Mouse (Mus musculus) embryonic facial prominence, embryonic 12.5 days (tissue): ENCODE data around the gene Shank1. TPM values are rescaled to one million over a fixed set of nuclear protein-coding genes. Genes with fewer than 3 reads are reported as not detected.
"Not testable (repeated sequence)": the region's sequence is repeated elsewhere in the genome, so short reads cannot be mapped to it uniquely, and the experiment has no call there.

Experiments used
- ATAC-seq: fragments of 200-750 bp; cut with Nextera tagmentation; 2 replicates; pipeline ENCODE4 v1.8.0; 2017; ENCODE audit not compliant: insufficient number of reproducible peaks, insufficient read depth, low FRiP score, low TSS enrichment
- H3K27ac ChIP-seq: fragments of 300-500 bp; sonication (generic); 2 replicates; pipeline ENCODE4 v1.5.1; 2016; ENCODE audit warnings: mild to moderate bottlenecking
- H3K27me3 ChIP-seq: fragments of 300-500 bp; sonication (generic); 2 replicates; pipeline ENCODE4 v1.6.1; 2016; ENCODE audit warnings: mild to moderate bottlenecking, moderate library complexity
- H3K36me3 ChIP-seq: fragments of 300-500 bp; sonication (generic); 2 replicates; pipeline ENCODE4 v1.6.1; 2016; ENCODE audit warnings: mild to moderate bottlenecking
- H3K4me1 ChIP-seq: fragments of 300-500 bp; sonication (generic); 2 replicates; pipeline ENCODE4 v1.6.1; 2016
- H3K4me2 ChIP-seq: fragments of 300-500 bp; sonication (generic); replicated peaks from 2 replicates; pipeline ENCODE4 v1.6.1; 2016; ENCODE audit warnings: mild to moderate bottlenecking, moderate library complexity
- H3K4me3 ChIP-seq: fragments of 300-500 bp; sonication (generic); 2 replicates; pipeline ENCODE4 v1.5.1; 2016; ENCODE audit warnings: mild to moderate bottlenecking
- H3K9ac ChIP-seq: fragments of 300-500 bp; sonication (generic); 2 replicates; pipeline ENCODE4 v1.6.1; 2016; ENCODE audit warnings: mild to moderate bottlenecking, moderate library complexity
- H3K9me3 ChIP-seq: fragments of 300-500 bp; sonication (generic); 2 replicates; pipeline ENCODE4 v1.6.1; 2016; ENCODE audit warnings: mild to moderate bottlenecking, moderate library complexity
- WGBS: fragments of 180-500 bp; shearing (Covaris S2); methylation state at CpG from one replicate; pipeline ENCODE4 v1.1.7; 2016; 5-methylcytosine and 5-hydroxymethylcytosine counted together
- polyA plus RNA-seq: library from polyadenylated mRNA; unstranded; fragments of >200 nt; fragmentation: Nextera tagmentation; extraction: Ambion mirVana; gene quantifications from 2 replicates; pipeline ENCODE4 v1.2.1, GENCODE M21; 2016

Gene Shank1
- polyA plus RNA-seq, 1 experiment from 2014 or later = 2.4 TPM

GRCm38 (mm10) chr7:44276461-44277249 is 33.4 kb upstream of the Shank1 start:
- no peak overlapping the region for H3K4me3 ChIP-seq
- H3K9me3 ChIP-seq = no peaks in the 10 kb centered on the region
- no peaks in the 10 kb centered on the region for H3K4me1 ChIP-seq
- no peak overlapping the region for H3K4me2 ChIP-seq
- H3K27ac ChIP-seq = no peak overlapping the region
- WGBS = 70% methylated on average over 10 of the region's 10 CpGs
- peaks cover 26% of the 10 kb centered on the region for H3K27me3 ChIP-seq
- ATAC-seq = no peak
- H3K36me3 ChIP-seq = no peaks in the 10 kb centered on the region
- no peak overlapping the region for H3K9ac ChIP-seq

GRCm38 (mm10) chr7:44277250-44277622 is 32.8 kb upstream of the Shank1 start:
- Histone ChIP-seq H3K4me3 (no peak overlapping the region), H3K4me1 (no peaks in the 10 kb centered on the region), H3K9ac (no peak overlapping the region), H3K27ac (no peak overlapping the region), H3K36me3 (no peaks in the 10 kb centered on the region), H3K9me3 (no peaks in the 10 kb centered on the region), H3K4me2 (no peak overlapping the region), H3K27me3 (peaks cover 26% of the 10 kb centered on the region)
- no peak for ATAC-seq
- WGBS = 44% methylated on average over 2 of the region's 2 CpGs

GRCm38 (mm10) chr7:44280959-44281358 is 29.1 kb upstream of the Shank1 start:
- no peaks in the 10 kb centered on the region for H3K36me3 ChIP-seq
- ATAC-seq = no peak
- no peak overlapping the region for H3K9ac ChIP-seq
- H3K4me1 ChIP-seq = no peaks in the 10 kb centered on the region
- H3K9me3 ChIP-seq = no peaks in the 10 kb centered on the region
- H3K4me2 ChIP-seq = no peak overlapping the region
- WGBS = 70% methylated on average over 1 of the region's 1 CpGs
- H3K4me3 ChIP-seq = no peak overlapping the region
- H3K27ac ChIP-seq = no peak overlapping the region
- H3K27me3 ChIP-seq = 0 out of 2 replicates have a peak, but pooled peaks cover 3% of the 10 kb centered on the region

- no peak for ATAC-seq
- H3K36me3 ChIP-seq = no peaks in the 10 kb centered on the region
- H3K4me2 ChIP-seq = no peak overlapping the region
- no peak overlapping the region for H3K4me3 ChIP-seq
- no peak overlapping the region for H3K27ac ChIP-seq
- 82% methylated on average over 7 of the region's 7 CpGs for WGBS
- H3K9ac ChIP-seq = no peak overlapping the region
- 0 out of 2 replicates have a peak, but pooled peaks cover 3% of the 10 kb centered on the region for H3K27me3 ChIP-seq
- no peaks in the 10 kb centered on the region for H3K4me1 ChIP-seq
- H3K9me3 ChIP-seq = no peaks in the 10 kb centered on the region
These were observed 28.5 kb upstream of the Shank1 start for GRCm38 (mm10) chr7:44281586-44281985.

- no peaks in the 10 kb centered on the region for H3K36me3 ChIP-seq
- H3K4me3 ChIP-seq = no peak overlapping the region
- H3K9me3 ChIP-seq = 0 out of 2 replicates have a peak, but pooled peaks cover 4% of the 10 kb centered on the region
- ATAC-seq = no peak
- H3K27ac ChIP-seq = no peak overlapping the region
- H3K4me1 ChIP-seq = no peaks in the 10 kb centered on the region
- no peak overlapping the region for H3K9ac ChIP-seq
- WGBS = 73% methylated on average over 7 of the region's 7 CpGs
- no peaks in the 10 kb centered on the region for H3K27me3 ChIP-seq
- no peak overlapping the region for H3K4me2 ChIP-seq
These were observed 22.3 kb upstream of the Shank1 start for GRCm38 (mm10) chr7:44287760-44288159.

- Histone ChIP-seq H3K4me3 (no peak overlapping the region), H3K27ac (no peak overlapping the region), H3K4me2 (no peak overlapping the region), H3K9ac (no peak overlapping the region), H3K4me1 (no peaks in the 10 kb centered on the region), H3K36me3 (no peaks in the 10 kb centered on the region), H3K9me3 (0 out of 2 replicates have a peak, but pooled peaks cover 4% of the 10 kb centered on the region), H3K27me3 (no peaks in the 10 kb centered on the region)
- ATAC-seq = no peak
- WGBS = 78% methylated on average over 4 of the region's 4 CpGs
These were observed 19.1 kb upstream of the Shank1 start for GRCm38 (mm10) chr7:44290986-44291385.

GRCm38 (mm10) chr7:44291418-44291817 is 18.6 kb upstream of the Shank1 start:
- H3K9ac ChIP-seq = no peak overlapping the region
- no peaks in the 10 kb centered on the region for H3K36me3 ChIP-seq
- no peak overlapping the region for H3K4me3 ChIP-seq
- no peak overlapping the region for H3K27ac ChIP-seq
- H3K9me3 ChIP-seq = 0 out of 2 replicates have a peak, but pooled peaks cover 4% of the 10 kb centered on the region
- H3K4me1 ChIP-seq = no peaks in the 10 kb centered on the region
- ATAC-seq = no peak
- H3K4me2 ChIP-seq = no peak overlapping the region
- no peaks in the 10 kb centered on the region for H3K27me3 ChIP-seq
- WGBS = 54% methylated on average over 4 of the region's 4 CpGs

- not testable (repeated sequence) for ATAC-seq, H3K36me3 ChIP-seq, H3K9ac ChIP-seq, H3K27ac ChIP-seq, H3K4me2 ChIP-seq, H3K27me3 ChIP-seq, H3K9me3 ChIP-seq, H3K4me1 ChIP-seq, H3K4me3 ChIP-seq
- WGBS = 73% methylated on average over 2 of the region's 2 CpGs
These were observed 12.6 kb upstream of the Shank1 start for GRCm38 (mm10) chr7:44297501-44297900.

- Histone ChIP-seq H3K36me3 (no peaks in the 10 kb centered on the region), H3K4me3 (peak overlapping the region; percentile 68), H3K4me1 (peaks cover 13% of the 10 kb centered on the region; the same call in 1 of the 2 replicates), H3K27me3 (peaks cover 13% of the 10 kb centered on the region; the same call in 1 of the 2 replicates), H3K4me2 (peak overlapping the region; percentile 69), H3K9ac (peak overlapping the region; percentile 86), H3K27ac (peak overlapping the region; percentile 93), H3K9me3 (no peaks in the 10 kb centered on the region)
- ATAC-seq = no peak
- 83% methylated on average over 14 of the region's 14 CpGs for WGBS
These were observed 6.4 kb upstream of the Shank1 start for GRCm38 (mm10) chr7:44303346-44304340.

GRCm38 (mm10) chr7:44304463-44304774 is 5.6 kb upstream of the Shank1 start:
- WGBS = under 1% methylated on average over 25 of the region's 25 CpGs

GRCm38 (mm10) chr7:44304775-44305641 is 5.0 kb upstream of the Shank1 start:
- ATAC-seq = peak; percentile 93
- Histone ChIP-seq H3K4me2 (peak overlapping the region; percentile 69), H3K4me1 (peaks cover 13% of the 10 kb centered on the region; the same call in 1 of the 2 replicates), H3K36me3 (no peaks in the 10 kb centered on the region), H3K9ac (peak overlapping the region; percentile 86), H3K4me3 (peak overlapping the region; percentile 68), H3K9me3 (no peaks in the 10 kb centered on the region), H3K27ac (peak overlapping the region; percentile 93), H3K27me3 (peaks cover 24% of the 10 kb centered on the region)
- under 1% methylated on average over 48 of the region's 49 CpGs for WGBS

More at GRCm38 (mm10) chr7:44304463-44304774, 5.6 kb upstream of the Shank1 start:
- H3K9ac ChIP-seq = peak overlapping the region; percentile 86
- H3K36me3 ChIP-seq = no peaks in the 10 kb centered on the region
- H3K27ac ChIP-seq = peak overlapping the region; percentile 93
- no peaks in the 10 kb centered on the region for H3K9me3 ChIP-seq
- H3K4me1 ChIP-seq = peaks cover 13% of the 10 kb centered on the region; the same call in 1 of the 2 replicates
- ATAC-seq = no peak
- H3K4me3 ChIP-seq = peak overlapping the region; percentile 68
- peak overlapping the region; percentile 69 for H3K4me2 ChIP-seq
- H3K27me3 ChIP-seq = peaks cover 20% of the 10 kb centered on the region
